Mouse (Mus musculus) liver, embryonic 11.5 days (tissue): ENCODE results near the gene Zmynd8. TPM values are rescaled to one million over a fixed set of nuclear protein-coding genes. Genes with fewer than 3 reads are reported as not detected.
A peak's percentile ranks its signal among the peaks of the same experiment; 100 is the strongest.

ENCODE experiments used
- ATAC-seq: fragments of 200-750 bp; cut with Nextera tagmentation; replicated peaks from 2 replicates; pipeline ENCODE4 v1.8.0; 2017; ENCODE audit warnings: moderate number of reproducible peaks, mild to moderate bottlenecking, moderate TSS enrichment, moderate library complexity; ENCODE audit not compliant: low FRiP score
- DNase-seq: peaks from one replicate; pipeline ENCODE4 v3.0.0-alpha.2; 2017; ENCODE audit warnings: low spot score
- H3K27ac ChIP-seq: fragments of 300-500 bp; sonication (generic); 2 replicates; pipeline ENCODE4 v1.5.1; 2014; ENCODE audit warnings: mild to moderate bottlenecking, low read depth, low read length, control low read depth
- H3K27me3 ChIP-seq: fragments of 300-500 bp; sonication (generic); replicated peaks from 2 replicates; pipeline ENCODE4 v1.6.1; 2014; ENCODE audit warnings: low read length, mixed read lengths; ENCODE audit not compliant: control insufficient read depth, insufficient read depth
- H3K36me3 ChIP-seq: fragments of 300-500 bp; sonication (generic); 2 replicates; pipeline ENCODE4 v1.6.1; 2014; ENCODE audit warnings: mild to moderate bottlenecking, low read length, moderate library complexity, mixed read lengths; ENCODE audit not compliant: control insufficient read depth, insufficient read depth
- H3K4me1 ChIP-seq: fragments of 300-500 bp; sonication (generic); replicated peaks from 2 replicates; pipeline ENCODE4 v1.6.1; 2014; ENCODE audit warnings: low read length, mixed read lengths; ENCODE audit not compliant: control insufficient read depth, insufficient read depth
- H3K4me2 ChIP-seq: fragments of 300-500 bp; sonication (generic); 2 replicates; pipeline ENCODE4 v1.6.1; 2014; ENCODE audit warnings: mild to moderate bottlenecking, control low read depth, moderate library complexity
- H3K4me3 ChIP-seq: fragments of 300-500 bp; sonication (generic); 2 replicates; pipeline ENCODE4 v1.5.1; 2014; ENCODE audit warnings: low read depth, low read length, control low read depth
- H3K9ac ChIP-seq: fragments of 300-500 bp; sonication (generic); 2 replicates; pipeline ENCODE4 v1.6.1; 2014; ENCODE audit warnings: low read depth, low read length, control low read depth
- H3K9me3 ChIP-seq: fragments of 300-500 bp; sonication (generic); 2 replicates; pipeline ENCODE4 v1.6.1; 2016; ENCODE audit warnings: low read length, inconsistent platforms, mixed read lengths; ENCODE audit not compliant: control insufficient read depth
- WGBS: fragments of 180-500 bp; shearing (Covaris S2); extraction: QIAGEN DNeasy Blood & Tissue Kit; methylation state at CpG from one replicate; pipeline ENCODE4 v1.1.7; 2014; 5-methylcytosine and 5-hydroxymethylcytosine counted together
- polyA plus RNA-seq: library from polyadenylated mRNA; unstranded; fragments of >200 nt; fragmentation: Nextera tagmentation; extraction: Ambion mirVana; gene quantifications from 2 replicates; pipeline ENCODE4 v1.2.1, GENCODE M21; 2014

Zmynd8 gene
- polyA plus RNA-seq, 1 experiment from 2014 or later = 55.8 TPM

- H3K4me3 ChIP-seq = no peak overlapping the region
- peaks cover 61% of the 10 kb centered on the region for H3K4me1 ChIP-seq
- H3K4me2 ChIP-seq = no peak overlapping the region
- DNase-seq = no peak
- no peak overlapping the region for H3K9ac ChIP-seq
- ATAC-seq = no peak
- WGBS = 68% methylated on average over 5 of the region's 5 CpGs
- H3K27me3 ChIP-seq = no peaks in the 10 kb centered on the region
- no peaks in the 10 kb centered on the region for H3K9me3 ChIP-seq
- H3K36me3 ChIP-seq = no peaks in the 10 kb centered on the region
- H3K27ac ChIP-seq = peak overlapping the region; percentile 51
These were observed 6.2 kb downstream of the Zmynd8 start for GRCm38 (mm10) chr2:165892626-165893025.

GRCm38 (mm10) chr2:165890401-165890800 lies 8.4 kb downstream of the Zmynd8 start:
- no peak for ATAC-seq
- no peaks in the 10 kb centered on the region for H3K36me3 ChIP-seq

GRCm38 (mm10) chr2:165889874-165890273 lies 8.9 kb downstream of the Zmynd8 start:
- no peak for DNase-seq
- peak overlapping the region; percentile 20; the same call in 1 of the 2 replicates for H3K9ac ChIP-seq
- no peak overlapping the region for H3K4me3 ChIP-seq
- H3K4me2 ChIP-seq = no peak overlapping the region; the same call in 1 of the 2 replicates
- WGBS = 80% methylated on average over 10 of the region's 10 CpGs
- no peaks in the 10 kb centered on the region for H3K27me3 ChIP-seq
- H3K9me3 ChIP-seq = no peaks in the 10 kb centered on the region
- no peaks in the 10 kb centered on the region for H3K36me3 ChIP-seq
- H3K4me1 ChIP-seq = peaks cover 72% of the 10 kb centered on the region
- ATAC-seq = no peak
- peak overlapping the region; percentile 100 for H3K27ac ChIP-seq

More at GRCm38 (mm10) chr2:165890401-165890800, 8.4 kb downstream of the Zmynd8 start:
- Histone ChIP-seq H3K27ac (peak overlapping the region; percentile 100), H3K27me3 (no peaks in the 10 kb centered on the region), H3K4me1 (peaks cover 69% of the 10 kb centered on the region), H3K4me3 (no peak overlapping the region), H3K9ac (peak overlapping the region; percentile 20; the same call in 1 of the 2 replicates), H3K9me3 (no peaks in the 10 kb centered on the region), H3K4me2 (no peak overlapping the region)
- no peak for DNase-seq
- WGBS = 66% methylated on average over 10 of the region's 10 CpGs

- ATAC-seq (no peak), DNase-seq (no peak)
- H3K4me2 ChIP-seq = peak overlapping the region; percentile 97
- no peaks in the 10 kb centered on the region for H3K27me3 ChIP-seq
- H3K27ac ChIP-seq = peak overlapping the region; percentile 100
- no peak overlapping the region for H3K4me3 ChIP-seq
- H3K9ac ChIP-seq = peak overlapping the region; percentile 59
- H3K36me3 ChIP-seq = no peaks in the 10 kb centered on the region
- H3K4me1 ChIP-seq = peaks cover 71% of the 10 kb centered on the region
- WGBS = 69% methylated on average over 7 of the region's 7 CpGs
- H3K9me3 ChIP-seq = no peaks in the 10 kb centered on the region
These were observed 9.6 kb downstream of the Zmynd8 start for GRCm38 (mm10) chr2:165889266-165889665.

GRCm38 (mm10) chr2:165888813-165889221 lies 10.0 kb downstream of the Zmynd8 start:
- Histone ChIP-seq H3K27ac (peak overlapping the region; percentile 100), H3K9ac (peak overlapping the region; percentile 59), H3K27me3 (no peaks in the 10 kb centered on the region), H3K4me3 (no peak overlapping the region), H3K4me2 (peak overlapping the region; percentile 97), H3K9me3 (no peaks in the 10 kb centered on the region), H3K36me3 (no peaks in the 10 kb centered on the region), H3K4me1 (peaks cover 74% of the 10 kb centered on the region)
- ATAC-seq (no peak), DNase-seq (no peak)
- WGBS = 15% methylated on average over 3 of the region's 3 CpGs

- 12% methylated on average over 13 of the region's 13 CpGs for WGBS
- H3K4me3 ChIP-seq = no peak overlapping the region
- peak overlapping the region; percentile 73 for H3K9ac ChIP-seq
- H3K9me3 ChIP-seq = no peaks in the 10 kb centered on the region
- H3K4me1 ChIP-seq = peaks cover 78% of the 10 kb centered on the region
- peak; percentile 79 for ATAC-seq
- DNase-seq = peak; percentile 83
- H3K4me2 ChIP-seq = peak overlapping the region; percentile 97
- H3K36me3 ChIP-seq = no peaks in the 10 kb centered on the region
- H3K27ac ChIP-seq = peak overlapping the region; percentile 100
- H3K27me3 ChIP-seq = no peaks in the 10 kb centered on the region
These were observed 10.4 kb downstream of the Zmynd8 start for GRCm38 (mm10) chr2:165888396-165888795.

GRCm38 (mm10) chr2:165886857-165887628 lies 11.8 kb downstream of the Zmynd8 start:
- Histone ChIP-seq H3K4me3 (no peak overlapping the region; the same call in 1 of the 2 replicates), H3K9ac (peak overlapping the region; percentile 73)
- no peak for DNase-seq

GRCm38 (mm10) chr2:165886482-165886856 lies 12.3 kb downstream of the Zmynd8 start:
- H3K4me1 ChIP-seq = peaks cover 88% of the 10 kb centered on the region
- 23% methylated on average over 3 of the region's 3 CpGs for WGBS
- peak overlapping the region; percentile 97 for H3K4me2 ChIP-seq

More at GRCm38 (mm10) chr2:165886857-165887628, 11.8 kb downstream of the Zmynd8 start:
- H3K27ac ChIP-seq = peak overlapping the region; percentile 100
- no peak for ATAC-seq
- peak overlapping the region; percentile 97 for H3K4me2 ChIP-seq
- H3K27me3 ChIP-seq = no peaks in the 10 kb centered on the region
- H3K4me1 ChIP-seq = peaks cover 82% of the 10 kb centered on the region
- 30% methylated on average over 25 of the region's 25 CpGs for WGBS
- H3K9me3 ChIP-seq = no peaks in the 10 kb centered on the region
- no peaks in the 10 kb centered on the region for H3K36me3 ChIP-seq

GRCm38 (mm10) chr2:165885951-165886320 lies 12.9 kb downstream of the Zmynd8 start:
- H3K36me3 ChIP-seq = no peaks in the 10 kb centered on the region
- peak overlapping the region; percentile 52; the same call in 1 of the 2 replicates for H3K4me3 ChIP-seq
- peak overlapping the region; percentile 95 for H3K9ac ChIP-seq
- ATAC-seq (no peak), DNase-seq (no peak)
- no peaks in the 10 kb centered on the region for H3K9me3 ChIP-seq
- H3K27me3 ChIP-seq = no peaks in the 10 kb centered on the region
- peaks cover 93% of the 10 kb centered on the region for H3K4me1 ChIP-seq
- WGBS = 32% methylated on average over 4 of the region's 4 CpGs
- peak overlapping the region; percentile 100 for H3K27ac ChIP-seq
- peak overlapping the region; percentile 97 for H3K4me2 ChIP-seq

More at GRCm38 (mm10) chr2:165886482-165886856, 12.3 kb downstream of the Zmynd8 start:
- ATAC-seq (no peak), DNase-seq (no peak)
- no peaks in the 10 kb centered on the region for H3K9me3 ChIP-seq
- H3K27me3 ChIP-seq = no peaks in the 10 kb centered on the region
- H3K27ac ChIP-seq = peak overlapping the region; percentile 100
- peak overlapping the region; percentile 73 for H3K9ac ChIP-seq
- H3K4me3 ChIP-seq = no peak overlapping the region; the same call in 1 of the 2 replicates
- H3K36me3 ChIP-seq = no peaks in the 10 kb centered on the region
